Mouse (Mus musculus): ENCODE results near the gene 4930544D05Rik. TPM values are rescaled to one million over a fixed set of nuclear protein-coding genes. Genes with fewer than 3 reads are reported as not detected.

The 4930544D05Rik gene
- polyA plus RNA-seq, 1 experiment from 2014 or later = not detected

DNA sequence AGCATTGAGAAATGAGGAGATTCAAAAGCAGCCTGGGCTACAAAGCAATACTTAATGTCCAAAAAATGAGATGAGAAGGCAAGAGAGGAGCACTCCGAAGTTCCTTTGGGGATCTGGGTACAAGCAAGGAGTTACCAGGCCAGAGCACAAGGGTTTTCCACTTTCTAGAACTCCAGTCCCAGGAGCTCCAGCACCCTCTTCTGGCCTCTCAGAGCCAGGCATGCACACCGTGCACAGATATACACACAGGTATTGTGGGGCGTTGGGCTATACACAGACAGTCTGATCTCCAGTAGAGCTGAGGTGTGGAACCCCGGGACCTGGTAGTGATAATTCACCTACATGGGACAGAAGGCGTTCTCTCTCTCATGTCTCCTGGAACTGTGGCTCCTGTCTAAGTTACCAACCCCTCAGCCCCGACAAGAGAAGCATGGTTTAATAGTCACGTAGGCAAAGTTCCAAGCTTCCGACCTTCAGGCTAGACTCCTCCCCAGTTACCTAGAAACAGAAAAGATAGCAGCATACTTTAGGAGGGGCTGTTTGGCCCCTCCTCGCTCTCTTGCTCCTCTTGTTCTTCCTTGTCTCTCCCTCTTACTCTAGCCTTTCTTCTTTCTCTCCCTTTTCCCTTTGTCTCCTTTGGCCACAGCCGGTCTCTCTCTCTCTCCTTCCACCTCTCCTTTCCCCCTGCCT lies 7.5 kb downstream of the 4930544D05Rik start:
- Histone ChIP-seq H3K27me3 (ENCODE audit: control insufficient read depth, insufficient read depth, low read length) (no peaks in the 10 kb centered on the region), H3K36me3 (ENCODE audit: control insufficient read depth, insufficient read depth, low read length) (no peaks in the 10 kb centered on the region), H3K9me3 (ENCODE audit: control insufficient read depth, low read length) (no peaks in the 10 kb centered on the region), H3K9ac (ENCODE audit: low read length) (no peak overlapping the region), H3K4me1 (replicated peaks; ENCODE audit: control insufficient read depth, insufficient read depth, low read length) (no peaks in the 10 kb centered on the region), H3K4me3 (ENCODE audit: low read depth, low read length) (no peak overlapping the region), H3K27ac (ENCODE audit: low read depth, low read length) (no peak overlapping the region), H3K4me2 (ENCODE audit: low read depth, low read length, severe bottlenecking) (no peak overlapping the region)
- 88% methylated on average over 10 of the region's 10 CpGs for WGBS
- DNase-seq (ENCODE audit: low spot score) (no peak), ATAC-seq (replicated peaks; ENCODE audit: low FRiP score) (no peak)

DNA sequence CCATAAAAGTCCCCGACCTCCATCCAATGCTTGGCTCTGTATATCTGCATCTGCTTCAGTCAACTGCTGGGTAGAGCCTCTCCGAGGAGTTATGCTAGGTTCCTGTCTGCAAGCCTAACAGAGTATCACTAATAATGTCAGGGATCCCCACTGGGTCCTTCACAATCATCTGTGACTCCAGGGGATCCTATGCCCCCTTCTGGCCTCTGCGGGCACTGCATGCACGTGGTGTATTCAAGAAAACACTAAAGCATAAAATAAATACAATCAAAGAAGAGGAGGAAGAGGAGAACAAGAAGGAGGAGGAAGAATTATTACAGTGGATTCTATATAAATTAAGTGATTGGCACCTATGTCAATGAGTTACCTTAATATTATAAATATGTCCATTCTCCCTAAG lies 9.8 kb downstream of the 4930544D05Rik start:
- no peak for ATAC-seq (replicated peaks; ENCODE audit: low FRiP score)
- H3K9ac ChIP-seq (ENCODE audit: low read length) = no peak overlapping the region
- DNase-seq (ENCODE audit: low spot score) = peak; percentile 80
- no peaks in the 10 kb centered on the region for H3K9me3 ChIP-seq (ENCODE audit: control insufficient read depth, low read length)
- no peaks in the 10 kb centered on the region for H3K4me1 ChIP-seq (replicated peaks; ENCODE audit: control insufficient read depth, insufficient read depth, low read length)
- H3K27me3 ChIP-seq (ENCODE audit: control insufficient read depth, insufficient read depth, low read length) = no peaks in the 10 kb centered on the region
- 47% methylated on average over 4 of the region's 4 CpGs for WGBS
- no peaks in the 10 kb centered on the region for H3K36me3 ChIP-seq (ENCODE audit: control insufficient read depth, insufficient read depth, low read length)
- H3K4me2 ChIP-seq (ENCODE audit: low read depth, low read length, severe bottlenecking) = no peak overlapping the region
- H3K27ac ChIP-seq (ENCODE audit: low read depth, low read length) = no peak overlapping the region
- no peak overlapping the region for H3K4me3 ChIP-seq (ENCODE audit: low read depth, low read length)

DNA sequence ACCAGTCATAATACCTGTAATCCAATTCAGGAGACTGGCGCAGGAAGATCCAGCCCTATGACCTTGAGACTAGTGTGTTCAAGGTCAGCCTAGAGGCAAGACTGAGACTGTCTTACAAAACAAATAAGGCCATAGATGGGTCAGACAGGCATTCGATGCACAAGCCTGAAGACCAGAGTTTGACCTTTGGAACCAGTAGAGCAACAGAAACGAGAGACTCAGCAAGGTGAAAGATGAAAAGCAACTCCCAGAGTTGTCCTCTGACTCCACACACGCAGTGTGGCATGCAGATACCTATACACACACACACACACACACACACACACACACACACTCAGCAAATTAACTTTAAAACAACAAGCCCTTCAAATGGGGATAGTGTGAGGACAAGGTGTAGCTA lies 11.2 kb downstream of the 4930544D05Rik start:
- no peak overlapping the region for H3K9ac ChIP-seq (ENCODE audit: low read length)
- H3K27ac ChIP-seq (ENCODE audit: low read depth, low read length) = no peak overlapping the region
- DNase-seq (ENCODE audit: low spot score) (no peak), ATAC-seq (replicated peaks; ENCODE audit: low FRiP score) (no peak)
- no peaks in the 10 kb centered on the region for H3K27me3 ChIP-seq (ENCODE audit: control insufficient read depth, insufficient read depth, low read length)
- no peaks in the 10 kb centered on the region for H3K9me3 ChIP-seq (ENCODE audit: control insufficient read depth, low read length)
- H3K4me1 ChIP-seq (replicated peaks; ENCODE audit: control insufficient read depth, insufficient read depth, low read length) = no peaks in the 10 kb centered on the region
- 76% methylated on average over 4 of the region's 4 CpGs for WGBS
- H3K36me3 ChIP-seq (ENCODE audit: control insufficient read depth, insufficient read depth, low read length) = no peaks in the 10 kb centered on the region
- H3K4me2 ChIP-seq (ENCODE audit: low read depth, low read length, severe bottlenecking) = no peak overlapping the region
- H3K4me3 ChIP-seq (ENCODE audit: low read depth, low read length) = no peak overlapping the region

DNA sequence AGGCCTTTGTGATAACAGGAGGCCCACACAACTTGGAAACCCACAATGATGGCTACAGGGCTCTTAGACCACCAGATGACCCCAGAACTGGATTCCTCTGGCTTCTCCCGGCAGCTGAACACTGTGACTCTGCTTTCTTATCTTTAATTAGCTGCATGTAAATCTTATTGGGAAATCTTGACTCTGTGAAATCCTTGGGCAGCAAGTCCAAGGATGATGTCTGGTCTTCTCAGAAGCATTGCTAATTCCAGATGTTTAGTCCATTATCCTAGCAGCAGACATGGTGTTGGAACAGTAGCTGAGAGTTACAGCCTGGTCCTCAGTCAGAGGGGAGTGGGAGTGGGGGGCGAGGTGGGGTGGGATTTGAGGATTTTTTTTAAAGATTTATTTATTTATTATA lies 12.8 kb downstream of the 4930544D05Rik start:
- H3K4me3 ChIP-seq (ENCODE audit: low read depth, low read length) = no peak overlapping the region

DNA sequence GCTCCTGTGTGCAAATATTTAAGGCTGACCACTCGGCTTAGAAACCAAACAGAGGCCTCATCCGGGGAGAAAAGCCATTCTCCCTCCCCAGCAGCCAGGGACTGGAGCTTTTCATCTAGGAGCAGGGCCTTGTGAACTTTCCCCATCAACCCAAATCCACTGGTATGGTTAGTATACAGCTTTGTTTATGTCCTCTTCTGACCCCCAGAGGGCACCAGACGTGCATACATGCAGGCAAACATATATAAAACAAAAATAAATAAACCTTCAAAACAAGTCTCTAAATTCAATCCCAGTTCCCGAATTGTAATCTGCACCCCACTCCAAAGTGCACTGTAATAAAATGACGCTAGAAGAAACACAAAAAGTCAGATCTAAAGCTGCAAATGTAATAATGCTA lies 13.9 kb downstream of the 4930544D05Rik start:
- no peak overlapping the region for H3K9ac ChIP-seq (ENCODE audit: low read length)
- no peaks in the 10 kb centered on the region for H3K27me3 ChIP-seq (ENCODE audit: control insufficient read depth, insufficient read depth, low read length)
- H3K36me3 ChIP-seq (ENCODE audit: control insufficient read depth, insufficient read depth, low read length) = no peaks in the 10 kb centered on the region
- no peak overlapping the region for H3K4me2 ChIP-seq (ENCODE audit: low read depth, low read length, severe bottlenecking)
- no peaks in the 10 kb centered on the region for H3K9me3 ChIP-seq (ENCODE audit: control insufficient read depth, low read length)
- DNase-seq (ENCODE audit: low spot score) (no peak), ATAC-seq (replicated peaks; ENCODE audit: low FRiP score) (no peak)
- H3K4me3 ChIP-seq (ENCODE audit: low read depth, low read length) = no peak overlapping the region
- H3K4me1 ChIP-seq (replicated peaks; ENCODE audit: control insufficient read depth, insufficient read depth, low read length) = no peaks in the 10 kb centered on the region
- WGBS = 50% methylated on average over 5 of the region's 5 CpGs
- no peak overlapping the region for H3K27ac ChIP-seq (ENCODE audit: low read depth, low read length)

More for the DNA sequence above, 12.8 kb downstream of the 4930544D05Rik start:
- no peaks in the 10 kb centered on the region for H3K36me3 ChIP-seq (ENCODE audit: control insufficient read depth, insufficient read depth, low read length)
- H3K9ac ChIP-seq (ENCODE audit: low read length) = no peak overlapping the region
- H3K4me2 ChIP-seq (ENCODE audit: low read depth, low read length, severe bottlenecking) = no peak overlapping the region
- H3K9me3 ChIP-seq (ENCODE audit: control insufficient read depth, low read length) = no peaks in the 10 kb centered on the region
- WGBS = 70% methylated on average over 2 of the region's 2 CpGs
- no peaks in the 10 kb centered on the region for H3K4me1 ChIP-seq (replicated peaks; ENCODE audit: control insufficient read depth, insufficient read depth, low read length)
- no peak overlapping the region for H3K27ac ChIP-seq (ENCODE audit: low read depth, low read length)
- ATAC-seq (replicated peaks; ENCODE audit: low FRiP score) = no peak
- H3K27me3 ChIP-seq (ENCODE audit: control insufficient read depth, insufficient read depth, low read length) = no peaks in the 10 kb centered on the region
- no peak for DNase-seq (ENCODE audit: low spot score)

DNA sequence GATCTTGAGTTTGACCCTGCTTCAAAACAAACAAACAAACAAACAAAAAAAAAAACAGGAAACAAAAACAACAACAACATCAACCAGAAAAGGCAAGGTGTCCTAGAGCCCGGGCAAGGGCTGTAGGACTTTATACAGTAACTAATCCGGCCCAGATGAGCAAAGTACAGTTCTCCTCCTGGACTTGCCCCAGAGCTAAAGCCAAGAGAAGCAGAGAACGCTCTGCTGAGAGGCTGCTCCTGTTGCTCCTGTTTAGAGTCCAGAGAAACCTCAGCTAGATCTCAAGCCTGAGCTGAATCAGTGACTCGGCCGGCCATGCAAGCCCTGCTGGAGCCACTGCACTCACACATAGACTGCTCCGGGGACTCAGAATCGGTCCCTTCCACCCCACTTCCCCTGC lies 14.5 kb downstream of the 4930544D05Rik start:
- WGBS = 76% methylated on average over 7 of the region's 7 CpGs
- Histone ChIP-seq H3K9me3 (ENCODE audit: control insufficient read depth, low read length) (no peaks in the 10 kb centered on the region), H3K9ac (ENCODE audit: low read length) (no peak overlapping the region), H3K27me3 (ENCODE audit: control insufficient read depth, insufficient read depth, low read length) (no peaks in the 10 kb centered on the region), H3K4me3 (ENCODE audit: low read depth, low read length) (no peak overlapping the region), H3K4me2 (ENCODE audit: low read depth, low read length, severe bottlenecking) (no peak overlapping the region), H3K4me1 (replicated peaks; ENCODE audit: control insufficient read depth, insufficient read depth, low read length) (no peaks in the 10 kb centered on the region), H3K36me3 (ENCODE audit: control insufficient read depth, insufficient read depth, low read length) (no peaks in the 10 kb centered on the region), H3K27ac (ENCODE audit: low read depth, low read length) (no peak overlapping the region)
- no peak for ATAC-seq (replicated peaks; ENCODE audit: low FRiP score)
- no peak for DNase-seq (ENCODE audit: low spot score)

DNA sequence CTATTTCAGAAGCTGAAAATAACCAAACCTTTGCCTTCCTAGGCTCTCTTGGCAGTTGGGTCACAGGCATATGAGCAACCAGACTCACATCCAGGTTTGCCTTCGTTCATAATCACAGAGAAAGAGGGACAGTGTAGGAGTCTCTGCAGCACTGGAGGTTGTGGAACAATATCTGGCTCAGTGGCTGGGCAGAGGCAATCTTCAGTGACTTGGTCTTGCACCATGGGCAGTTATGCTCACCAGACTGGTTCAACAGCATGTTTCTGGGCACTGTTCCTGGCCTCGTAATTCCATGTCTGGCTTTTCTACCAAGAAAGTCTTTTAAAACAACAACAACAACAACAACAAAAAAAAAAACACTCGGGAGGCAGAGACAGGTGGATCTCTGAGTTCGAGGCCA lies 20.0 kb downstream of the 4930544D05Rik start:
- DNase-seq (ENCODE audit: low spot score) = no peak
- Histone ChIP-seq H3K4me3 (ENCODE audit: low read depth, low read length) (no peak overlapping the region), H3K9ac (ENCODE audit: low read length) (no peak overlapping the region), H3K4me2 (ENCODE audit: low read depth, low read length, severe bottlenecking) (no peak overlapping the region), H3K27me3 (ENCODE audit: control insufficient read depth, insufficient read depth, low read length) (no peaks in the 10 kb centered on the region), H3K36me3 (ENCODE audit: control insufficient read depth, insufficient read depth, low read length) (no peaks in the 10 kb centered on the region), H3K9me3 (ENCODE audit: control insufficient read depth, low read length) (no peaks in the 10 kb centered on the region), H3K27ac (ENCODE audit: low read depth, low read length) (no peak overlapping the region), H3K4me1 (replicated peaks; ENCODE audit: control insufficient read depth, insufficient read depth, low read length) (no peaks in the 10 kb centered on the region)
- ATAC-seq (replicated peaks; ENCODE audit: low FRiP score) = no peak
- WGBS = 84% methylated on average over 4 of the region's 4 CpGs

DNA sequence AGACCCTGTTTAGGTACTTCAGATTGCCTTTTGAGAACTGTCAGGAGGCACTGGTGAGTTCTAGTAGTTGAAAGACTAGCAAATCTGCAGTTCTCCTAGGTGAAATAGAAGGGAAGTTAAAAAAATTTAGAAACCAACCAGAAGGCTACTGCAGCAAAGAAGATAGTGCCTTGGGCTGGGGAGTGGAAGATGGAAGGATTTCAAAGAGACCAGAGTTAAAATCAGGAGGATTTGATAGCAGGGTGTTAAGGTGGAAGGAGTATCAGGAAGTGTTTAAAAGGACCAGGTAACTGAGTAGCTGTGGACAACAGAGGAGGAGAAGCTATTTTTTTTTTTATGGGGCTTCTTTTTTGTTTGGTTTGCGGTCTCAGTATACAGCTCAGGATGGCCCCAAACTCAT lies 22.1 kb downstream of the 4930544D05Rik start:
- no peak for ATAC-seq (replicated peaks; ENCODE audit: low FRiP score)
- H3K9me3 ChIP-seq (ENCODE audit: control insufficient read depth, low read length) = no peaks in the 10 kb centered on the region
- H3K27ac ChIP-seq (ENCODE audit: low read depth, low read length) = no peak overlapping the region

DNA sequence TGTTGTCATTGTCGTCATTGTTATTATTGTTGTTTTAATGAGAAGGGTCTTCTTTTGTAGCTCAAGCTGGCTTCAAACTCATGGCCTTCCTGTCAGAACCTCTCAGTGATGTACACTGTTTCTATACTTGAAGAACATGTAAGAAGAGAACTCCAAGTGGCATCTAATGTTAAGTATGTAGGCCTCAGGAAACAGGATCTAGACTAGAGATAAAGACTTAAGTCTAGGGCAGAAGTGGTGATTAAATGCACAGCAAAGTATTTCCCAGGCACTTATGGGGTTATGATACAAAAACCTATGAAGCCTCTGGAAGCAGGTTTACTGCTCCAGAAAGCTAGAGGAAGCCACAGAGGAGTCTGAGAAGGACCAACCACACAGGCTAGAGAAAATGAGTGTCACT lies 22.6 kb downstream of the 4930544D05Rik start:
- H3K27ac ChIP-seq (ENCODE audit: low read depth, low read length) = no peak overlapping the region
- 82% methylated on average over 1 of the region's 1 CpGs for WGBS
- H3K9me3 ChIP-seq (ENCODE audit: control insufficient read depth, low read length) = no peaks in the 10 kb centered on the region
- no peaks in the 10 kb centered on the region for H3K4me1 ChIP-seq (replicated peaks; ENCODE audit: control insufficient read depth, insufficient read depth, low read length)
- no peak overlapping the region for H3K4me2 ChIP-seq (ENCODE audit: low read depth, low read length, severe bottlenecking)
- DNase-seq (ENCODE audit: low spot score) (no peak), ATAC-seq (replicated peaks; ENCODE audit: low FRiP score) (no peak)
- H3K9ac ChIP-seq (ENCODE audit: low read length) = no peak overlapping the region
- no peaks in the 10 kb centered on the region for H3K27me3 ChIP-seq (ENCODE audit: control insufficient read depth, insufficient read depth, low read length)
- no peaks in the 10 kb centered on the region for H3K36me3 ChIP-seq (ENCODE audit: control insufficient read depth, insufficient read depth, low read length)
- no peak overlapping the region for H3K4me3 ChIP-seq (ENCODE audit: low read depth, low read length)

More for the DNA sequence above, 22.1 kb downstream of the 4930544D05Rik start:
- Histone ChIP-seq H3K4me3 (ENCODE audit: low read depth, low read length) (no peak overlapping the region), H3K4me1 (replicated peaks; ENCODE audit: control insufficient read depth, insufficient read depth, low read length) (no peaks in the 10 kb centered on the region), H3K9ac (ENCODE audit: low read length) (no peak overlapping the region), H3K27me3 (ENCODE audit: control insufficient read depth, insufficient read depth, low read length) (no peaks in the 10 kb centered on the region), H3K4me2 (ENCODE audit: low read depth, low read length, severe bottlenecking) (no peak overlapping the region), H3K36me3 (ENCODE audit: control insufficient read depth, insufficient read depth, low read length) (no peaks in the 10 kb centered on the region)
- WGBS = 89% methylated on average over 1 of the region's 1 CpGs
- DNase-seq (ENCODE audit: low spot score) = no peak
